Mouse (Mus musculus): ENCODE measurements around the gene Vezf1.

Gene Vezf1

DNA sequence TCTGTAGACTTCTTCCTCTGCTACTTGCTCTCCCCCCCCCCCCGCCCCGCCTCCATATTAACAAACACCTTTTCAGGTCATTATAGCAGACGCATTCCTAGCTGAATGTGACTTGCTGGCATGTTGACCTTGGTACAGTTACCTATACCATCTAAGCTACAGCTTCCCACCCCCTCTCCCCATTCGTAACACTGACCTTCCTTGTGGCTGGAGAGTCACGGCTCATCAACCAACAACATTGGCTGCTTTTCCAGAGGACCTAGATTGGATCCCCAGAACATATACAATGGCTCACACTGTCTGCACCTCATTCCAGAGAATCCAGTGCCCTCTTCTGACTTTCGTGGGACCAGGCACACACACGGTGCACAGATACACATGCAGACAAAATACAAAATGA lies 57.4 kb downstream of the Vezf1 start:
- DNase-seq (ENCODE audit: low read depth, low spot score), result no peak

DNA sequence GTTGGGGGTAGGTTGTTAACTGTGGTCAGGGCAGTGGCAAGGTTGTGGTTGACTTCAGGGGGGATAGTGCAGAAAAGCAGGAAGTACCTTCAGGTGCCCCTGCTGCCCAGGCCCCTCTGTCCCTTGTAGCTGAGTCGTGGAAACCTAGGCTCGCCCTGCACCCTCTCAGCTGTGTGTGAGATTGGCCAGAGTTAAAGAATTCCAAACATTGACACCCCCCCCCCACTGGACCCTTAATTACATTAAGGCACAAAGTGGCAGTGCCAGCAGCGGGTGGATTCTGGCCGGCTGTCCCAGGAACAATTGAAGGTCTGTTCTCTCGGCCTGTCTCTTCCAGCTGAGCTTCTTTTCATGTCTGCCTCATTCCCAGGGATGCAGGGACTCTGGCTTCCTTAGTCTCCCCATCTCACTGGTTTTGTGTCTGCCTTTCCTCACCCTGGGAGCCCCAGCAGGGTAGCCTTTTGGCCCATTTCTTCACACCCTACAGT lies 58.3 kb downstream of the Vezf1 start:
- no peak for DNase-seq (ENCODE audit: low read depth, low spot score)

DNA sequence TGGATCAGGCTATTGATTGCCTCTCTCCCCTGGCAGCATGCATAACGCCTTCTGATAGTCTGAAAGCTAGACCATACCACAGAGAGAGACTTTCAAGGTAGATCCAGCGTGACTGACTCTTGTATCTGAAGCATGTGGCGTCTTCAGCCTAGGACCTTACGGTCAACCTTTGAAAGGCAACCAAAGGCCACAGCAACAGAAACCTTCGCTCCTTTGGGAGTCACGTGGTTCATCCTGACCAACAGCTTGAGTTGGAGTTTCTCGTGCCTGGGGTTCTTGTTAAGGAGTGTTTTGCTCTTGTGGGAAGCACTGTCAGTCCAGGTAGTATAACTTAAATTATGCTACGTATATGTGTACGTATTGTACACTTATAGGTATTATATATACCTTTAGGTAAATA lies 60.4 kb downstream of the Vezf1 start:
- DNase-seq (ENCODE audit: low read depth, low spot score), result no peak

DNA sequence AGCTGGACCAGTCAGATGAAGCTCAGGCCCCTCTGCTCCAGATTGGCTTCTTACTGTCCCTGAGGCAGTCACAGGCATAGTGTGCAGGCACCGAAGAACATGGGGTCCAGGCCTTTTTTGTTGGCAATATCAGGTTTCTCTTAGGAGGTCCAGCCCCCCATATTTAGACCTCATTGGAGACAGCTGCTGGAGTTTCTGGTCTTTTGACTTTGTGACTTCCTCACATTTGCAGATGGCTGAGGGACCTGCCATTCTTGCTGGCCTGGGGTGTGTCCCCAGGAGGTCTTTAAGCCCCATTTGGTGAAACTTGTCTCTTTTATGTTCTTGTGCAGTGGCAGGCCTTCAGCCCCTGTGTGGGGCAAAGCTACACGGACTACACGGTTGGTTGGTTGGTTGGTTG lies 61.2 kb downstream of the Vezf1 start:
- DNase-seq (ENCODE audit: low read depth, low spot score), result no peak

DNA sequence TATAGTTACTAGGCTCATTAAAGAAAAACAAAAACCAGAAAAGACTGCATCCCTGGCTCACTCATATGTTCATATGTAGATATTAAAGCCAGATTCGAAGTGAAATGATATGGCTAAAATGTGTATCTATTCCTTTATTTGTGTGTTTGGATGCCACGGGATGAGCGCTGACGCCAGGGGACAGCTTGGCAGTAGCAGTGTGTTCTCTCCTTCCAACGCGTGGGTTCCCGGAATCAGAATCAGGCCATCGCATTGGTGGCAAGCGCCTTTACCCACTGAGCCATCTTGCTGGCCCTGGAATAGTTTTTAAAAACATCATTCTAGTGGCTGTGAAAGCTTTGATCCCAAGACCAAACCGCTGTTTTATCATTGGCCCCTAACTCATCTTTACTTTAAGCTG lies 61.9 kb downstream of the Vezf1 start:
- no peak for DNase-seq (ENCODE audit: low read depth, low spot score)

DNA sequence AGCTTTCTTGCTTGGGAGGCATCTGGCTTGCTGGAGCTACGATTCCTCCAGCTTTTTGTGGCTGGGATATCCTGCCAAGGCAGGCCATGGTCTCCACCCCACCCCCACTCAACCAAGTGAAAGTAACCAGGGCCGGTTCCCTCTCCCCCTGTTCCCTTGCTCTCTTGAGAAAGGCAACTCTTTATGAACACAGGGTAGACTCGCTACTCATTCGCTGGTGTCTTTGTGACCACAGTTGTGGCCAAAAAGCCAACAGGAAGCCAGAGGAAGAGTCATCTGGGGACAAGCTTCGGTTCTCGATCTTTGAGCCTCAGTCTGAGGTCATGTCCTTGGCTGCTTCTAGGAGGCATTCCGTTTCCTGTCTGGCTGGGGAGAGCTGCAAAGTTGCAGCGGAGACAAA lies 63.8 kb downstream of the Vezf1 start:
- no peak for DNase-seq (ENCODE audit: low read depth, low spot score)
